Mouse (Mus musculus): Measurements from ENCODE around the gene Myo3a. TPM values are rescaled to one million over a fixed set of nuclear protein-coding genes. Genes with fewer than 3 reads are reported as not detected.

The Myo3a gene
- total and polyA plus RNA-seq, 3 experiments, result not detected

GRCm38 (mm10) chr2:22617951-22618350 lies 390.6 kb downstream of the Myo3a start:
- 9% methylated on average over 9 of the region's 9 CpGs for WGBS
- no peak for TF ChIP-seq POLR2A (IDR thresholded peaks at IDR 0.05; ENCODE audit: insufficient read depth, low read depth, low read length)
- no peak for TF ChIP-seq EP300 (IDR thresholded peaks at IDR 0.05; ENCODE audit: insufficient read depth, low read depth, low read length)
- TF ChIP-seq CTCF (IDR thresholded peaks at IDR 0.05), result no peak
- intact Hi-C loops (cut with DNase I), result no loop called here
- Histone ChIP-seq H3K27ac (no peak overlapping the region), H3K9ac (ENCODE audit: low read depth, low read length) (no peak overlapping the region), H3K4me3 (no peak overlapping the region), H3K36me3 (ENCODE audit: control insufficient read depth, insufficient read depth, low read length) (no peaks in the 10 kb centered on the region), H3K27me3 (ENCODE audit: control insufficient read depth, insufficient read depth, low read length) (peaks cover 16% of the 10 kb centered on the region), H3K79me2 (replicated peaks; ENCODE audit: control insufficient read depth, insufficient read depth, low read length) (no peaks in the 10 kb centered on the region), H3K4me1 (ENCODE audit: control insufficient read depth, insufficient read depth, low read length) (peaks cover 2% of the 10 kb centered on the region)
- DNase-seq, result no peak

GRCm38 (mm10) chr2:22619416-22619815 lies 392.1 kb downstream of the Myo3a start:
- Histone ChIP-seq H3K27ac (no peak overlapping the region), H3K79me2 (replicated peaks; ENCODE audit: control insufficient read depth, insufficient read depth, low read length) (no peaks in the 10 kb centered on the region), H3K4me3 (no peak overlapping the region), H3K36me3 (ENCODE audit: control insufficient read depth, insufficient read depth, low read length) (no peaks in the 10 kb centered on the region), H3K4me1 (ENCODE audit: control insufficient read depth, insufficient read depth, low read length) (peaks cover 2% of the 10 kb centered on the region), H3K9ac (ENCODE audit: low read depth, low read length) (no peak overlapping the region), H3K27me3 (ENCODE audit: control insufficient read depth, insufficient read depth, low read length) (peaks cover 22% of the 10 kb centered on the region)
- intact Hi-C loops (cut with DNase I), result no loop called here
- no peak for TF ChIP-seq POLR2A (IDR thresholded peaks at IDR 0.05; ENCODE audit: insufficient read depth, low read depth, low read length)
- no peak for TF ChIP-seq CTCF (IDR thresholded peaks at IDR 0.05)
- TF ChIP-seq EP300 (IDR thresholded peaks at IDR 0.05; ENCODE audit: insufficient read depth, low read depth, low read length), result no peak
- no peak for DNase-seq
- WGBS, result 5% methylated on average over 12 of the region's 12 CpGs

GRCm38 (mm10) chr2:22620030-22620429 lies 392.7 kb downstream of the Myo3a start:
- intact Hi-C loops (cut with DNase I), result no loop called here
- H3K4me3 ChIP-seq, result no peak overlapping the region
- H3K27me3 ChIP-seq (ENCODE audit: control insufficient read depth, insufficient read depth, low read length), result peaks cover 24% of the 10 kb centered on the region
- H3K27ac ChIP-seq, result no peak overlapping the region
- no peak for DNase-seq
- no peaks in the 10 kb centered on the region for H3K79me2 ChIP-seq (replicated peaks; ENCODE audit: control insufficient read depth, insufficient read depth, low read length)
- peaks cover 2% of the 10 kb centered on the region for H3K4me1 ChIP-seq (ENCODE audit: control insufficient read depth, insufficient read depth, low read length)
- no peaks in the 10 kb centered on the region for H3K36me3 ChIP-seq (ENCODE audit: control insufficient read depth, insufficient read depth, low read length)
- TF ChIP-seq EP300 (IDR thresholded peaks at IDR 0.05; ENCODE audit: insufficient read depth, low read depth, low read length) (no peak), POLR2A (IDR thresholded peaks at IDR 0.05; ENCODE audit: insufficient read depth, low read depth, low read length) (no peak), CTCF (IDR thresholded peaks at IDR 0.05) (no peak)
- 3% methylated on average over 6 of the region's 6 CpGs for WGBS
- no peak overlapping the region for H3K9ac ChIP-seq (ENCODE audit: low read depth, low read length)

GRCm38 (mm10) chr2:22620534-22620933 lies 393.2 kb downstream of the Myo3a start:
- no peaks in the 10 kb centered on the region for H3K36me3 ChIP-seq (ENCODE audit: control insufficient read depth, insufficient read depth, low read length)
- DNase-seq, result no peak
- no peak overlapping the region for H3K4me3 ChIP-seq
- no peaks in the 10 kb centered on the region for H3K79me2 ChIP-seq (replicated peaks; ENCODE audit: control insufficient read depth, insufficient read depth, low read length)
- 12% methylated on average over 7 of the region's 7 CpGs for WGBS
- intact Hi-C loops (cut with DNase I), result no loop called here
- H3K9ac ChIP-seq (ENCODE audit: low read depth, low read length), result no peak overlapping the region
- TF ChIP-seq EP300 (IDR thresholded peaks at IDR 0.05; ENCODE audit: insufficient read depth, low read depth, low read length), result no peak
- TF ChIP-seq CTCF (IDR thresholded peaks at IDR 0.05), result no peak
- no peak for TF ChIP-seq POLR2A (IDR thresholded peaks at IDR 0.05; ENCODE audit: insufficient read depth, low read depth, low read length)
- H3K27ac ChIP-seq, result no peak overlapping the region
- H3K4me1 ChIP-seq (ENCODE audit: control insufficient read depth, insufficient read depth, low read length), result peaks cover 2% of the 10 kb centered on the region
- H3K27me3 ChIP-seq (ENCODE audit: control insufficient read depth, insufficient read depth, low read length), result peaks cover 26% of the 10 kb centered on the region

- Histone ChIP-seq H3K4me3 (no peak overlapping the region), H3K9ac (ENCODE audit: low read depth, low read length) (no peak overlapping the region), H3K4me1 (ENCODE audit: control insufficient read depth, insufficient read depth, low read length) (peaks cover 2% of the 10 kb centered on the region), H3K27ac (no peak overlapping the region), H3K27me3 (ENCODE audit: control insufficient read depth, insufficient read depth, low read length) (peaks cover 27% of the 10 kb centered on the region), H3K79me2 (replicated peaks; ENCODE audit: control insufficient read depth, insufficient read depth, low read length) (no peaks in the 10 kb centered on the region), H3K36me3 (ENCODE audit: control insufficient read depth, insufficient read depth, low read length) (no peaks in the 10 kb centered on the region)
- intact Hi-C loops (cut with DNase I), result no loop called here
- TF ChIP-seq EP300 (IDR thresholded peaks at IDR 0.05; ENCODE audit: insufficient read depth, low read depth, low read length) (no peak), POLR2A (IDR thresholded peaks at IDR 0.05; ENCODE audit: insufficient read depth, low read depth, low read length) (no peak), CTCF (IDR thresholded peaks at IDR 0.05) (no peak)
- DNase-seq, result no peak
- WGBS, result 7% methylated on average over 20 of the region's 20 CpGs
These were observed 393.9 kb downstream of the Myo3a start for GRCm38 (mm10) chr2:22620978-22621827.

Measured in heart, adult 2 months (tissue).